Mouse (Mus musculus): Measurements from ENCODE around the gene Ppm1b. TPM values are rescaled to one million over a fixed set of nuclear protein-coding genes. Genes with fewer than 3 reads are reported as not detected.
A peak's percentile ranks its signal among the peaks of the same experiment; 100 is the strongest.

The Ppm1b gene
- polyA plus RNA-seq, 1 experiment from 2014 or later = 91.4 TPM

- Histone ChIP-seq H3K36me3 (ENCODE audit: control insufficient read depth, insufficient read depth, low read length) (no peaks in the 10 kb centered on the region; the same call in 1 of the 2 replicates), H3K9ac (ENCODE audit: low read length) (peak overlapping the region; percentile 98; the same call in 1 of the 2 replicates), H3K4me2 (ENCODE audit: low read length) (peak overlapping the region; percentile 92), H3K4me3 (ENCODE audit: low read depth, low read length) (peak overlapping the region; percentile 82), H3K9me3 (ENCODE audit: control insufficient read depth, low read length) (no peaks in the 10 kb centered on the region), H3K27ac (ENCODE audit: low read depth) (no peak overlapping the region), H3K27me3 (replicated peaks; ENCODE audit: control insufficient read depth, insufficient read depth, low read length) (no peaks in the 10 kb centered on the region), H3K4me1 (replicated peaks; ENCODE audit: control insufficient read depth, insufficient read depth, low read length) (peaks cover 23% of the 10 kb centered on the region)
- no peak for DNase-seq (ENCODE audit: low spot score)
- ATAC-seq (replicated peaks; ENCODE audit: low FRiP score, low TSS enrichment, low read depth) = no peak
- WGBS = 65% methylated on average over 4 of the region's 4 CpGs
Observed at GRCm38 (mm10) chr17:84960136-84960535, 3.6 kb downstream of the Ppm1b start.

DNA sequence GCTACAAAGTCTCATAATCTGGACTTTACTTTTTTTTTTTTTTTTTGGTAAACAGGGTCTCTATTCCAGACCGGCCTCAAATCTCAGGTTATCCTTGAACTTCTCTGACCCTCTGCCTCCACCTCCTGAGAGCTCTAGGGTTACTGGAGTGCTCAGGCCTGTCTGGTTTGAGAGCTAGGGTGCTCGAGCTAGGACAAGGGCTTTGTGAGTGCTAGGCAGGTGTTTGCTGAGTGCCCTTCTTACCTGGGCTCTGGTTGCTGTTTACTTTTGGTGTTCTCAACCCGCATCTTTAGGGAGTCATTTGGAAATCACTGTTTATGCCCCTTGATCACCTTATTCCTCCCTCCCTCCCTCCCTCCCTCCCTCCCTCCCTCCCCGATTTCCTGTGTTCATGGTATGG, 5.5 kb downstream of the Ppm1b start:
- Histone ChIP-seq H3K9ac (ENCODE audit: low read length) (no peak overlapping the region), H3K4me2 (ENCODE audit: low read length) (no peak overlapping the region), H3K36me3 (ENCODE audit: control insufficient read depth, insufficient read depth, low read length) (no peaks in the 10 kb centered on the region; the same call in 1 of the 2 replicates), H3K4me3 (ENCODE audit: low read depth, low read length) (no peak overlapping the region), H3K27ac (ENCODE audit: low read depth) (no peak overlapping the region), H3K4me1 (replicated peaks; ENCODE audit: control insufficient read depth, insufficient read depth, low read length) (peaks cover 17% of the 10 kb centered on the region), H3K27me3 (replicated peaks; ENCODE audit: control insufficient read depth, insufficient read depth, low read length) (no peaks in the 10 kb centered on the region), H3K9me3 (ENCODE audit: control insufficient read depth, low read length) (no peaks in the 10 kb centered on the region)
- DNase-seq (ENCODE audit: low spot score) (no peak), ATAC-seq (replicated peaks; ENCODE audit: low FRiP score, low TSS enrichment, low read depth) (no peak)
- 72% methylated on average over 4 of the region's 4 CpGs for WGBS

DNA sequence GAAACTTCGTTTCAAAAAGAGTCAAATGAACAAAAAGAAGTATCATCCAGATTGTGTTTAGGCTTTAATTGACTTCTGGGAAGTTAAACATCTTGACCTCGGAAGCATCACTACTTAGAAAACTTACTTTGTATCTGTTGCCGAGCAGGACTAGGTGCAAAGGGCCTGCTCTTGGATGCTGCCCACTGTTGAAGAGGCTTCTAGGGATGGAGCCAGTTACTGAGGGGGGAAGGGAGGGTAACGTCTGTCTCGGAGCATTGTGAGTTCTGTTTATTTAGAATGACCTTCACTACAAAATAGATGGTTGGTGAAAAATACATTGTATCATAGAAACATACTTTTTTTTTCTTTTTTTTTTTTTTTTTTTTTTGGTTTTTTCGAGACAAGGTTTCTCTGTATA, 7.1 kb downstream of the Ppm1b start:
- H3K36me3 ChIP-seq (ENCODE audit: control insufficient read depth, insufficient read depth, low read length) = no peaks in the 10 kb centered on the region; the same call in 1 of the 2 replicates
- no peak overlapping the region for H3K4me2 ChIP-seq (ENCODE audit: low read length)
- H3K27ac ChIP-seq (ENCODE audit: low read depth) = no peak overlapping the region
- WGBS = 61% methylated on average over 6 of the region's 6 CpGs
- no peak for ATAC-seq (replicated peaks; ENCODE audit: low FRiP score, low TSS enrichment, low read depth)
- H3K27me3 ChIP-seq (replicated peaks; ENCODE audit: control insufficient read depth, insufficient read depth, low read length) = no peaks in the 10 kb centered on the region
- no peak for DNase-seq (ENCODE audit: low spot score)
- H3K9ac ChIP-seq (ENCODE audit: low read length) = no peak overlapping the region
- H3K4me1 ChIP-seq (replicated peaks; ENCODE audit: control insufficient read depth, insufficient read depth, low read length) = peaks cover 20% of the 10 kb centered on the region
- H3K4me3 ChIP-seq (ENCODE audit: low read depth, low read length) = no peak overlapping the region
- H3K9me3 ChIP-seq (ENCODE audit: control insufficient read depth, low read length) = no peaks in the 10 kb centered on the region

GRCm38 (mm10) chr17:84966231-84966630, 9.7 kb downstream of the Ppm1b start:
- DNase-seq (ENCODE audit: low spot score) (no peak), ATAC-seq (replicated peaks; ENCODE audit: low FRiP score, low TSS enrichment, low read depth) (no peak)
- 81% methylated on average over 1 of the region's 1 CpGs for WGBS
- no peak overlapping the region for H3K9ac ChIP-seq (ENCODE audit: low read length)
- no peaks in the 10 kb centered on the region for H3K27me3 ChIP-seq (replicated peaks; ENCODE audit: control insufficient read depth, insufficient read depth, low read length)
- no peak overlapping the region for H3K4me3 ChIP-seq (ENCODE audit: low read depth, low read length)
- H3K36me3 ChIP-seq (ENCODE audit: control insufficient read depth, insufficient read depth, low read length) = no peaks in the 10 kb centered on the region; the same call in 1 of the 2 replicates
- H3K9me3 ChIP-seq (ENCODE audit: control insufficient read depth, low read length) = no peaks in the 10 kb centered on the region
- no peak overlapping the region for H3K4me2 ChIP-seq (ENCODE audit: low read length)
- 0 out of 2 replicates have a peak, but pooled peaks cover 5% of the 10 kb centered on the region for H3K4me1 ChIP-seq (replicated peaks; ENCODE audit: control insufficient read depth, insufficient read depth, low read length)
- no peak overlapping the region for H3K27ac ChIP-seq (ENCODE audit: low read depth)

DNA sequence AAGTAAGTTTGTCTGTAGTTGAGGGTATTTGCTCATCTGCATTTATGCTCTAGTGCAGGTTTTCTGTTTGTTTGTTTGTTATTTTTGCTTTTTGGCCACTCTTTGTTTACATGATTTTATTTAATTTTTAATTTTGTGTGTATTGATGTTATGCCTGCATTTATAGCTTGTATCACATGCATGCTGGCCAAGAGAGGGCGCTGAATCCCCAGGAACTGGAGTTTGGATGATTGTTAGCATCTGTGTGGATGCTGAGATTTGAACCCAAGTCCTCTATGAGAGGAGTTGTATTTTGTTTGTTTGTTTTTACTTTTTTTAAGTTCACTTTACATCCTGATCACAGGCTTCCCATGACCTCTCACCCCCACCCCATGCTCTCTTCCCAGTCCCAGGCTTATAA, 10.5 kb downstream of the Ppm1b start:
- no peak overlapping the region for H3K4me3 ChIP-seq (ENCODE audit: low read depth, low read length)
- H3K4me1 ChIP-seq (replicated peaks; ENCODE audit: control insufficient read depth, insufficient read depth, low read length) = 0 out of 2 replicates have a peak, but pooled peaks cover 5% of the 10 kb centered on the region
- no peaks in the 10 kb centered on the region for H3K27me3 ChIP-seq (replicated peaks; ENCODE audit: control insufficient read depth, insufficient read depth, low read length)
- no peak for ATAC-seq (replicated peaks; ENCODE audit: low FRiP score, low TSS enrichment, low read depth)
- 69% methylated on average over 1 of the region's 1 CpGs for WGBS
- H3K27ac ChIP-seq (ENCODE audit: low read depth) = no peak overlapping the region
- H3K36me3 ChIP-seq (ENCODE audit: control insufficient read depth, insufficient read depth, low read length) = no peaks in the 10 kb centered on the region; the same call in 1 of the 2 replicates
- H3K4me2 ChIP-seq (ENCODE audit: low read length) = no peak overlapping the region
- DNase-seq (ENCODE audit: low spot score) = no peak
- H3K9ac ChIP-seq (ENCODE audit: low read length) = no peak overlapping the region
- no peaks in the 10 kb centered on the region for H3K9me3 ChIP-seq (ENCODE audit: control insufficient read depth, low read length)

DNA sequence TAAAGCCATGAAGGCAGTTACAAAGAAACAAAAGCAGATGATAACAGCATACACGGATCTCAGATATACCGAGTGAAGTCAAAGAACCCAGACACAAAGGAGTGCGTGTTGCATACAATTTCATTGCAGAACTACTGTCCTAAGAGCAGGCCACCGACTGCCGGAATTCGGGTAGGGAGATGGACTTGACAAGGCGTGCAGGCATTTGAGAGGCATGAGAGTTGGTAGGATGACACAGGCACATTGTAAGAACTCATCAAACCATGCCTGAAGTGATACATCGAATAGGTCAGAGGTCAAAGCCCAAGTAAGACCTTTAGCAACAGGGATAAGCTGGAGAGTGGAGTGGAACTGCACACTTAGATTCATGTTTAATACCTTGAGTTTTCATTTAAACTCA, 13.4 kb downstream of the Ppm1b start:
- H3K9me3 ChIP-seq (ENCODE audit: control insufficient read depth, low read length) = no peaks in the 10 kb centered on the region
- no peak overlapping the region for H3K9ac ChIP-seq (ENCODE audit: low read length)
- H3K27me3 ChIP-seq (replicated peaks; ENCODE audit: control insufficient read depth, insufficient read depth, low read length) = no peaks in the 10 kb centered on the region
- ATAC-seq (replicated peaks; ENCODE audit: low FRiP score, low TSS enrichment, low read depth) (no peak), DNase-seq (ENCODE audit: low spot score) (no peak)
- no peak overlapping the region for H3K4me3 ChIP-seq (ENCODE audit: low read depth, low read length)
- no peak overlapping the region for H3K27ac ChIP-seq (ENCODE audit: low read depth)
- no peak overlapping the region for H3K4me2 ChIP-seq (ENCODE audit: low read length)
- H3K36me3 ChIP-seq (ENCODE audit: control insufficient read depth, insufficient read depth, low read length) = no peaks in the 10 kb centered on the region; the same call in 1 of the 2 replicates
- 87% methylated on average over 8 of the region's 8 CpGs for WGBS
- H3K4me1 ChIP-seq (replicated peaks; ENCODE audit: control insufficient read depth, insufficient read depth, low read length) = 0 out of 2 replicates have a peak, but pooled peaks cover 5% of the 10 kb centered on the region

DNA sequence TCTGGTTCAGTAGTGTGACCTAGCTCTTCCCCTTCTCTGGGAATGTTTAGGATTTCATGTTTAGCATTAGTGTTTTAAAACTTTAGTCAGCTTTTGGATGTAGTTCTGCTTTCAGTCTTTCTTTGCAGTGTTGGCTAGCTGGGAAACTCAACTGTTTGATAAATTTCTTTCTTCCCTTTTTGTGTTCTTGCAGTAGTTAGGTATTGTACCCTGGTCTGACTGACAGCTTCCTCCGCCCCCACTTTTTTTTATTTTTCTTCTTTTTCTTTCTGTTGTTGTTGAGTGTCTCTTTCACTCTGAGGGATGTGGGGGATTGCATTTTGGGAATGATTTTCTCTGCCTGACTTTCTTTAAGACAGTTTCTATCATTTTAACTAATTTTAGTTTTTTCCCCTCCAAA, 25.2 kb downstream of the Ppm1b start:
- ATAC-seq (replicated peaks; ENCODE audit: low FRiP score, low TSS enrichment, low read depth) (no peak), DNase-seq (ENCODE audit: low spot score) (no peak)
- no peak overlapping the region for H3K9ac ChIP-seq (ENCODE audit: low read length)
- H3K4me2 ChIP-seq (ENCODE audit: low read length) = no peak overlapping the region
- WGBS = 88% methylated on average over 1 of the region's 1 CpGs
- H3K36me3 ChIP-seq (ENCODE audit: control insufficient read depth, insufficient read depth, low read length) = no peaks in the 10 kb centered on the region; the same call in 1 of the 2 replicates
- H3K27me3 ChIP-seq (replicated peaks; ENCODE audit: control insufficient read depth, insufficient read depth, low read length) = no peaks in the 10 kb centered on the region
- H3K27ac ChIP-seq (ENCODE audit: low read depth) = no peak overlapping the region
- H3K4me3 ChIP-seq (ENCODE audit: low read depth, low read length) = no peak overlapping the region
- H3K9me3 ChIP-seq (ENCODE audit: control insufficient read depth, low read length) = 0 out of 2 replicates have a peak, but pooled peaks cover 5% of the 10 kb centered on the region
- 0 out of 2 replicates have a peak, but pooled peaks cover 7% of the 10 kb centered on the region for H3K4me1 ChIP-seq (replicated peaks; ENCODE audit: control insufficient read depth, insufficient read depth, low read length)

- 82% methylated on average over 2 of the region's 2 CpGs for WGBS
- H3K4me1 ChIP-seq (replicated peaks; ENCODE audit: control insufficient read depth, insufficient read depth, low read length) = 0 out of 2 replicates have a peak, but pooled peaks cover 7% of the 10 kb centered on the region
- no peak for ATAC-seq (replicated peaks; ENCODE audit: low FRiP score, low TSS enrichment, low read depth)
Observed at GRCm38 (mm10) chr17:84982735-84983134, 26.2 kb downstream of the Ppm1b start.

GRCm38 (mm10) chr17:84986368-84986767, 29.8 kb downstream of the Ppm1b start:
- Histone ChIP-seq H3K27me3 (replicated peaks; ENCODE audit: control insufficient read depth, insufficient read depth, low read length) (no peaks in the 10 kb centered on the region), H3K27ac (ENCODE audit: low read depth) (no peak overlapping the region), H3K4me2 (ENCODE audit: low read length) (no peak overlapping the region), H3K9me3 (ENCODE audit: control insufficient read depth, low read length) (no peaks in the 10 kb centered on the region), H3K4me3 (ENCODE audit: low read depth, low read length) (no peak overlapping the region), H3K9ac (ENCODE audit: low read length) (no peak overlapping the region), H3K36me3 (ENCODE audit: control insufficient read depth, insufficient read depth, low read length) (no peaks in the 10 kb centered on the region), H3K4me1 (replicated peaks; ENCODE audit: control insufficient read depth, insufficient read depth, low read length) (0 out of 2 replicates have a peak, but pooled peaks cover 7% of the 10 kb centered on the region)
- WGBS = 37% methylated on average over 5 of the region's 5 CpGs
- ATAC-seq (replicated peaks; ENCODE audit: low FRiP score, low TSS enrichment, low read depth) (no peak), DNase-seq (ENCODE audit: low spot score) (no peak)

More at GRCm38 (mm10) chr17:84982735-84983134, 26.2 kb downstream of the Ppm1b start:
- Histone ChIP-seq H3K9me3 (ENCODE audit: control insufficient read depth, low read length) (0 out of 2 replicates have a peak, but pooled peaks cover 5% of the 10 kb centered on the region), H3K27me3 (replicated peaks; ENCODE audit: control insufficient read depth, insufficient read depth, low read length) (no peaks in the 10 kb centered on the region), H3K4me3 (ENCODE audit: low read depth, low read length) (no peak overlapping the region), H3K36me3 (ENCODE audit: control insufficient read depth, insufficient read depth, low read length) (no peaks in the 10 kb centered on the region; the same call in 1 of the 2 replicates), H3K27ac (ENCODE audit: low read depth) (no peak overlapping the region), H3K4me2 (ENCODE audit: low read length) (no peak overlapping the region), H3K9ac (ENCODE audit: low read length) (no peak overlapping the region)
- DNase-seq (ENCODE audit: low spot score) = peak; percentile 41
